17 mouse cellular contexts compared by ENCODE assay signal in the genomic region with DNA sequence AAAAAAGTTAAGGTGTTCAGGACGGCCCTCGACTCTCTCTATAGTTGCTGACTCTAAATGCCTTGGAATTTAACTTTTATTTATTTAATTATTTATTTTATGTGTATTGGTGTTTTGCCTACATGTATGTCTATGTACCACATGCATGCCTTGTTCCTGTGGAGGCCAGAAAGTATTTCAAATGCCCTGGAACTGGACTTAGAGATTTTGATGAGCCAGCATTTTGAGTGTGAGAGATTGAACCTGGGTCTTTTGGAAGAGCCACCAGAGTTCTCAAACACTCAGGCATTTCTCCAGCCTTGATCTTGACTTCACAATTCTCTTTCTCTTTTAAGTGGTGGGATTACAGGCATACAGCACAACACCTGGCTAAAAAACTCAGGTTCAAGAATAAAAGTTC.
A peak's percentile ranks its signal among the peaks of the same experiment; 100 is the strongest.
DNase-seq lines count a peak whose midpoint lies in the region; ATAC-seq and TF ChIP-seq lines count a peak whose summit lies in the region.
"Had no signal": no experiment of that assay in that cellular context is flagged by ENCODE, and none has a peak within 500 bp of the region (broad histone marks: within the 10 kb centered on the region; RNA-seq: fewer than 3 reads in every experiment).

No protein-coding gene starts in this region.

- no peak for ATAC-seq in intestine, embryonic 15.5 days
- ATAC-seq: activated CD4-positive, CD25-positive, alpha-beta regulatory T cell, adult 4 months; CD4-positive, CD25-positive, alpha-beta regulatory T cell, adult 4 months; Patski had no signal

- TF ChIP-seq CTCF in CH12.LX (conservative IDR thresholded peaks at IDR 0.05 in 1 of 2, IDR thresholded peaks at IDR 0.05 in 1 of 2; ENCODE audit: low read depth in 2 of 2, low read length in 2 of 2) = no peak
- TF ChIP-seq CTCF in left cerebral cortex, adult 2 months (IDR thresholded peaks at IDR 0.05) = no peak

- TF ChIP-seq EP300 in CH12.LX (IDR thresholded peaks at IDR 0.05; ENCODE audit: low read length) = no peak

- 91% methylated on average over 2 of the region's 2 CpGs for WGBS in intestine, embryonic 15.5 days

- no peak for TF ChIP-seq POLR2A in CH12.LX (IDR thresholded peaks at IDR 0.05; ENCODE audit: low read depth, low read length)

- H3K79me2 ChIP-seq in CH12.LX (replicated peaks; ENCODE audit: control insufficient read depth, extremely low read depth, insufficient read depth, poor library complexity, severe bottlenecking) = peaks cover 3% of the 10 kb centered on the region; the same call in 1 of the 2 replicates

- in situ Hi-C loops in CH12.LX (cut with MboI; ENCODE audit: low pct_ligation_motif_present, low pct_unique_long_range_greater_than_20kb, low sequenced_read_pairs) = no loop called here
- in situ Hi-C loops in ES-E14 (cut with MboI; ENCODE audit: low sequenced_read_pairs in 2 of 2, unreplicated experiment in 2 of 2) = no loop called here

- H3K4me3 ChIP-seq in CH12.LX (replicated peaks in 1 of 3; ENCODE audit: low read depth in 2 of 3, low read length in 2 of 3, poor library complexity in 1 of 3) (no peak overlapping the region), ES-E14 (ENCODE audit: insufficient read depth in 1 of 2, low read depth in 1 of 2, low read length in 2 of 2, poor library complexity in 1 of 2, severe bottlenecking in 1 of 2) (no peak overlapping the region)
- no peak overlapping the region for H3K4me3 ChIP-seq in left cerebral cortex, adult 2 months
- no peak overlapping the region for H3K4me3 ChIP-seq in intestine, embryonic 15.5 days (replicated peaks)

- no peak for TF ChIP-seq RAD21 in CH12.LX (IDR thresholded peaks at IDR 0.05; ENCODE audit: low read depth, low read length)

- intact Hi-C loops in left cerebral cortex, adult 2 months (cut with DNase I) = no loop called here

- H3K27me3 ChIP-seq in CH12.LX (replicated peaks) = no peaks in the 10 kb centered on the region
- H3K27me3 ChIP-seq in intestine, embryonic 15.5 days (replicated peaks) = no peaks in the 10 kb centered on the region
- H3K27me3 ChIP-seq: Patski had no signal

- no peak for DNase-seq in CH12.LX (ENCODE audit: extremely low read depth)
- no peak for DNase-seq in ES-E14 (ENCODE audit: low read depth, low spot score)
- no peak for DNase-seq in left cerebral cortex, adult 2 months (ENCODE audit: extremely low spot score in 1 of 2, low spot score in 2 of 2)
- DNase-seq: adrenal gland, adult 2 months; adrenal gland, adult 8-10 months; adrenal gland, postnatal 10 days; adrenal gland, postnatal 14 days; adrenal gland, postnatal 25 days; adrenal gland, postnatal 36 days; B cell, adult 2 months; cerebellum, adult 11 months; cerebellum, adult 11-12 months had no signal

- H3K4me2 ChIP-seq in CH12.LX (ENCODE audit: insufficient read depth, low read depth, poor library complexity, severe bottlenecking) = no peak overlapping the region
- no peak overlapping the region for H3K4me2 ChIP-seq in intestine, embryonic 15.5 days (replicated peaks)

- no peak overlapping the region for H3K27ac ChIP-seq in CH12.LX (ENCODE audit: insufficient read depth, low read depth)
- H3K27ac ChIP-seq in ES-E14 (ENCODE audit: insufficient read depth, low read depth, low read length, poor library complexity, severe bottlenecking) = no peak overlapping the region
- H3K27ac ChIP-seq in left cerebral cortex, adult 2 months = no peak overlapping the region
- no peak overlapping the region for H3K27ac ChIP-seq in intestine, embryonic 15.5 days

- H3K9me3 ChIP-seq in CH12.LX (replicated peaks; ENCODE audit: low read length) = no peaks in the 10 kb centered on the region
- no peaks in the 10 kb centered on the region for H3K9me3 ChIP-seq in ES-E14 (ENCODE audit: control insufficient read depth, insufficient read depth, low read depth, low read length)
- H3K9me3 ChIP-seq in intestine, embryonic 15.5 days = no peaks in the 10 kb centered on the region
- H3K9me3 ChIP-seq: G1E had no signal

- H3K9ac ChIP-seq in CH12.LX (ENCODE audit: insufficient read depth, low read depth) = no peak overlapping the region
- H3K9ac ChIP-seq in ES-E14 (ENCODE audit: insufficient read depth, low read depth, low read length, poor library complexity, severe bottlenecking) = no peak overlapping the region; the same call in 1 of the 2 replicates
- H3K9ac ChIP-seq in intestine, embryonic 15.5 days = no peak overlapping the region

- H3K36me3 ChIP-seq in CH12.LX (replicated peaks in 1 of 2; ENCODE audit: control insufficient read depth in 1 of 2, insufficient read depth in 1 of 2, low read length in 1 of 2) (peaks cover 12 to 51% of the 10 kb centered on the region in 2 experiments), ES-E14 (ENCODE audit: control insufficient read depth, insufficient read depth, low read length, poor library complexity, severe bottlenecking) (peaks cover 2% of the 10 kb centered on the region)
- no peaks in the 10 kb centered on the region for H3K36me3 ChIP-seq in intestine, embryonic 15.5 days

- dilution Hi-C loops in CH12.LX (cut with MboI; ENCODE audit: extremely low pct_ligation_motif_present, extremely low pct_unique_long_range_greater_than_20kb, low sequenced_read_pairs) = no loop called here

- no peaks in the 10 kb centered on the region for H3K4me1 ChIP-seq in CH12.LX (ENCODE audit: control insufficient read depth in 1 of 2, insufficient read depth in 2 of 2)
- no peaks in the 10 kb centered on the region for H3K4me1 ChIP-seq in ES-E14 (ENCODE audit: control insufficient read depth in 2 of 2, insufficient read depth in 2 of 2, low read length in 2 of 2, poor library complexity in 1 of 2)
- no peaks in the 10 kb centered on the region for H3K4me1 ChIP-seq in intestine, embryonic 15.5 days (replicated peaks)

TF ChIP-seq in CH12.LX, 34 proteins besides CTCF, POLR2A, EP300 and RAD21:
- TF ChIP-seq E2F4 (IDR thresholded peaks at IDR 0.05; ENCODE audit: insufficient replicate concordance, low read depth, low read length) = no peak
- peak; percentile 74 for TF ChIP-seq MAFK (IDR thresholded peaks at IDR 0.05; ENCODE audit: insufficient replicate concordance, low read length)

TF ChIP-seq in ES-E14, 5 proteins besides CTCF, POLR2A, EP300 and RAD21:
- TF ChIP-seq ZC3H11A (IDR thresholded peaks at IDR 0.05; ENCODE audit: borderline replicate concordance, low read depth, low read length) (no peak), ZNF384 (IDR thresholded peaks at IDR 0.05; ENCODE audit: low read depth, low read length) (no peak), CHD2 (IDR thresholded peaks at IDR 0.05; ENCODE audit: low read depth, low read length) (no peak), MAFK (IDR thresholded peaks at IDR 0.05; ENCODE audit: insufficient read depth, low read depth, low read length) (peak; percentile 74), HCFC1 (IDR thresholded peaks at IDR 0.05; ENCODE audit: borderline replicate concordance, insufficient read depth, low read length) (no peak)
